Mouse (Mus musculus) stomach, embryonic 15.5 days (tissue): Measurements from ENCODE around the gene Ddi2. TPM values are rescaled to one million over a fixed set of nuclear protein-coding genes. Genes with fewer than 3 reads are reported as not detected.
A peak's percentile ranks its signal among the peaks of the same experiment; 100 is the strongest.

Source experiments
- ATAC-seq: fragments of 200-750 bp; cut with Nextera tagmentation; 2 replicates; pipeline ENCODE4 v1.8.0; 2017; ENCODE audit warnings: low read depth, moderate number of reproducible peaks, moderate TSS enrichment; ENCODE audit not compliant: insufficient read depth, low FRiP score
- H3K27ac ChIP-seq: fragments of 300-500 bp; sonication (generic); 2 replicates; pipeline ENCODE4 v1.5.1; 2015; ENCODE audit warnings: mild to moderate bottlenecking, inconsistent platforms
- H3K27me3 ChIP-seq: fragments of 300-500 bp; sonication (generic); replicated peaks from 2 replicates; pipeline ENCODE4 v1.6.1; 2015; ENCODE audit warnings: inconsistent platforms
- H3K36me3 ChIP-seq: fragments of 300-500 bp; sonication (generic); 2 replicates; pipeline ENCODE4 v1.6.1; 2015; ENCODE audit warnings: inconsistent platforms
- H3K4me1 ChIP-seq: fragments of 300-500 bp; sonication (generic); 2 replicates; pipeline ENCODE4 v1.6.1; 2015; ENCODE audit warnings: inconsistent platforms
- H3K4me2 ChIP-seq: fragments of 300-500 bp; sonication (generic); 2 replicates; pipeline ENCODE4 v1.6.1; 2015; ENCODE audit warnings: mild to moderate bottlenecking, inconsistent platforms
- H3K4me3 ChIP-seq: fragments of 300-500 bp; sonication (generic); replicated peaks from 2 replicates; pipeline ENCODE4 v1.5.1; 2015; ENCODE audit warnings: inconsistent platforms
- H3K9ac ChIP-seq: fragments of 300-500 bp; sonication (generic); 2 replicates; pipeline ENCODE4 v1.6.1; 2015; ENCODE audit warnings: inconsistent platforms
- H3K9me3 ChIP-seq: fragments of 300-500 bp; sonication (generic); 2 replicates; pipeline ENCODE4 v1.6.1; 2016; ENCODE audit warnings: inconsistent platforms
- WGBS: fragments of 180-500 bp; shearing (Covaris S2); methylation state at CpG from one replicate; pipeline ENCODE4 v1.1.7; 2015; 5-methylcytosine and 5-hydroxymethylcytosine counted together
- polyA plus RNA-seq: library from polyadenylated mRNA; unstranded; fragments of >200 nt; fragmentation: Nextera tagmentation; extraction: Ambion mirVana; gene quantifications from 2 replicates; pipeline ENCODE4 v1.2.1, GENCODE M21; 2015

Gene Ddi2
- polyA plus RNA-seq, 1 experiment from 2014 or later = 23.2 TPM

DNA sequence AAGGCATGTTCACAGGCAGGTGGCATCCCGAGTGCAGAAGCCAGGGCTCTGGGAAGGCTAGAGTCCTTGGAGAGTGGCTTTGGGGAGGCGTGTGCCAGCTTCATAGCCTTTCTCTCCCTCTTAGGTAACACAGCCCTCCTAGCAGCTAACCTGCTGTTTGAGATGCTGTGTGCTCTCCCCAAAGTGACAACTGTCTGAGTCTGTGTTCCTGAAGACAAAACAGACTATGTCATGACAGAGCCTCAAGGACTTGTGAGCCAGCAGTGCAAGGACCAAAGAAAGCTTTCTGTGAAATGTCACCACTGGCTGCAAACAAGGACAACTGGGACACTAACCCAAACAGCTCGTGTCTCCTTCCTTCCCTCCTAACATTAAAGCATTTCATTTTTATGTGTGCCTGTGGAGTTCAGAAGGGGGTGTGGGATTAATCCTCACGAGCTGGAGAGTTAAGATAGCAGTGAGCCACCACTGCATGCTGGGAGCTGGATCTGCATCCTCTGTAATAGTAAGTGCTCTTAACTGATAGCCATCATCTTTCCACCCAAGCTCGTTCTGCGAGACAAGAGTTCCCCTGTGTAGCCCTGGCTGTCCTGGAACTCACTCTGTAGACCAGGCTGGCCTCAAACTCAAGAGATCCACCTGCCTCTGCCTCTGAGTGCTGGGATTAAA lies 35.8 kb upstream of the Ddi2 start:
- H3K9me3 ChIP-seq = no peaks in the 10 kb centered on the region
- WGBS = 65% methylated on average over 6 of the region's 6 CpGs
- H3K4me3 ChIP-seq = no peak overlapping the region
- no peaks in the 10 kb centered on the region for H3K4me1 ChIP-seq
- no peak overlapping the region for H3K9ac ChIP-seq
- H3K27ac ChIP-seq = no peak overlapping the region
- no peak overlapping the region for H3K4me2 ChIP-seq
- H3K36me3 ChIP-seq = peaks cover 13% of the 10 kb centered on the region; the same call in 1 of the 2 replicates
- ATAC-seq = peak; percentile 73; the same call in 1 of the 2 replicates
- H3K27me3 ChIP-seq = no peaks in the 10 kb centered on the region

DNA sequence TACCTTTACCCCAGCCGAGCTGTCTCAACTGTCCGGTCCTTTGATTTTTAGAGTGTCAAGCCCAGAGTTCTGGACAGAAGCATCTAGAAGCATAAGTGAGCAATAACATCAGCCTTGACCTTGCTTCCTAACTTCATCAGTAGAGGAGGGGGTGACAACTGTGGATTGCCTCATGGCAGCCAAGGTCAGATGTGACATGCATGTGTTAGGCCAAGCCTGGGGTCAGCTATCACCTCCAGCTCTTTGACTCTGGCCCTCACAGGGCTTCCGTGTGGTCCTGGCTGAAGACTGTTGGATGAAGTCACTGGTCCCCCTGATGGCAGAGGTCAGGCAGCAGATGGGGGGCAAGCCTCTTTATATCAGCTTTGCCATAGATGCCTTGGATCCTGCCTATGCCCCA lies 33.9 kb upstream of the Ddi2 start:
- Histone ChIP-seq H3K4me1 (peaks cover under 1% of the 10 kb centered on the region; the same call in 1 of the 2 replicates), H3K4me2 (no peak overlapping the region), H3K27me3 (no peaks in the 10 kb centered on the region), H3K4me3 (no peak overlapping the region), H3K36me3 (no peaks in the 10 kb centered on the region), H3K9ac (no peak overlapping the region), H3K27ac (no peak overlapping the region), H3K9me3 (no peaks in the 10 kb centered on the region)
- WGBS = 84% methylated on average over 3 of the region's 3 CpGs
- no peak for ATAC-seq

DNA sequence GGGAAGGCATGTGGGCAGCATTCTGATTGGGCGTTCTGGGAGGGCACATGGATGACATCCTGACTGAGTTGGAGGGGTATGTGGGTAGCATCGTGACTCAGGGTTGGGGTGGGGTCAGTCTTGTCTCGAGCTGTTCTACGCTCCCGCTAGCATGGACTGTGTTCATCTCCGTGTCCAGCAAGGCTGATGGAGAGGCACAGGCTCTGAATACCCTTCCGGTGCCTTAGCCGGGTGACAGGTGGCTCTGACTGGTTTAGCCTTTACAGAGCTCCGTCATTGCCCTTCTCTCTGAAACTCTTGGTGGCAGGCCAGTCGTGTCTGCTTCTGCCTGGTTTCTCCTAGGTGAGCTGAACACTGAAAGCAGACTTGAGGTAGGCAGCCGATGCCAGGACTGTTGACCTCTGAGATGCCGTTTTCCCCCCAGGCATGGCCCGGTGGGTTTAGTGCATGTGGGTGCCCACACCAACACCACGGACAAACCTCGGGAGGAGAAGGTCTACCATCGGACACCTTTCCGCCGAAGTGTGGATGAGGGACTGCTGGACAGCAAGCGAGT lies 32.2 kb upstream of the Ddi2 start:
- Histone ChIP-seq H3K27ac (no peak overlapping the region), H3K4me1 (peaks cover 5% of the 10 kb centered on the region), H3K4me2 (no peak overlapping the region), H3K27me3 (no peaks in the 10 kb centered on the region), H3K4me3 (no peak overlapping the region), H3K36me3 (no peaks in the 10 kb centered on the region), H3K9ac (no peak overlapping the region), H3K9me3 (no peaks in the 10 kb centered on the region)
- WGBS = 90% methylated on average over 19 of the region's 19 CpGs
- no peak for ATAC-seq

DNA sequence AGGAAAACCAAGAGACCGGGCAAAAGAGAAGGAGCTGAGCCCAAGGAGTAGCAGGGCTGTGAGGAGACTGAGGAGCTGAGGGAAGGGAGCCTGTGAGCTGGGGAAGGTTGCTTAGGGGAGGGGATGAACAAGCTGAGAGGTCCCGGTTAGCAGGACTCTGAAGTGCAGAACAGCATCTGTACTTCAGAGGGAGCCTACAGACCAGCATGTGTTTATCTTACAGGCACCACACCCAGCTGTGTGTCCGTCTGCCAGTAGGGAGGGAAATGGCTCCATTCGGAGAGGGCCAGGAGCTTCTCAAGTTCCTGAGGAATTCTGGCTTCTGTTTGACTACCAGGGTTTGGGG lies 28.8 kb upstream of the Ddi2 start:
- no peak overlapping the region for H3K9ac ChIP-seq
- 4% methylated on average over 4 of the region's 4 CpGs for WGBS
- no peaks in the 10 kb centered on the region for H3K36me3 ChIP-seq
- peak; percentile 92 for ATAC-seq
- no peak overlapping the region for H3K4me3 ChIP-seq
- peak overlapping the region; percentile 54; the same call in 1 of the 2 replicates for H3K27ac ChIP-seq
- H3K4me2 ChIP-seq = no peak overlapping the region
- H3K9me3 ChIP-seq = no peaks in the 10 kb centered on the region
- H3K4me1 ChIP-seq = peaks cover 5% of the 10 kb centered on the region
- H3K27me3 ChIP-seq = no peaks in the 10 kb centered on the region

DNA sequence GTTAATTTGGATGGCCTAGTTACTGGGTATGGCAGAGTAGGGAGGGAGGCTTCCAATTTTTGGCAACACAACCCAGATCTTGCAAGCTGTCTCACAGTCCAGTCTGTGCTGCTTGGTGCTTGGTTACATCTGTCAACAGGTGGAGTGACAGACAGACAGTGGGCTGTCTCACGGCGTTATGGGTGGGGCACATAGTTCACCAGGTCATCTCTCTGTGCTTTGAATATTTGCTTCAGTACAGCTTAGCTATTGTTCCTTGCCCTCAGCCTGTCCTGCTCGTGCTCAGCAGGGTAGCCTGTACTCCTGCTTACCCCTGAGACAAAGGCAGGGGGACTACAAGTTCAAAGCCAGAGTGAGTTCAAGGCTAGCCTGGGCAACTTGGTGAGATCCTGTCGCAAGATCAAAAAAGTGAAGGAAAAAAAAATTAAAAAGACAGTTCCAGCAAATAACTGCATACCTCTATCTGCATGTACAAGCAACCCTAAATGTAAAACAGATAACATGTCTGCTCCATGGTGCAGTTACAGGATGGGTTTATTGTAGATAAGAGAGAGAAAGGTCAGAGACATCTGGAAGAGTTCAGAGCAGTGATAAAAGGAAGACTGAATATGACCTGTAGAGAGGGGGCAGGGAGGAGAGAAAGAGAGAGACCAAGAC lies 28.3 kb upstream of the Ddi2 start:
- H3K36me3 ChIP-seq = no peaks in the 10 kb centered on the region
- H3K27ac ChIP-seq = peak overlapping the region; percentile 54; the same call in 1 of the 2 replicates
- no peak overlapping the region for H3K4me3 ChIP-seq
- WGBS = 35% methylated on average over 4 of the region's 4 CpGs
- no peak overlapping the region for H3K9ac ChIP-seq
- no peak overlapping the region for H3K4me2 ChIP-seq
- H3K9me3 ChIP-seq = no peaks in the 10 kb centered on the region
- H3K4me1 ChIP-seq = peaks cover 5% of the 10 kb centered on the region
- peak; percentile 86 for ATAC-seq
- H3K27me3 ChIP-seq = no peaks in the 10 kb centered on the region

DNA sequence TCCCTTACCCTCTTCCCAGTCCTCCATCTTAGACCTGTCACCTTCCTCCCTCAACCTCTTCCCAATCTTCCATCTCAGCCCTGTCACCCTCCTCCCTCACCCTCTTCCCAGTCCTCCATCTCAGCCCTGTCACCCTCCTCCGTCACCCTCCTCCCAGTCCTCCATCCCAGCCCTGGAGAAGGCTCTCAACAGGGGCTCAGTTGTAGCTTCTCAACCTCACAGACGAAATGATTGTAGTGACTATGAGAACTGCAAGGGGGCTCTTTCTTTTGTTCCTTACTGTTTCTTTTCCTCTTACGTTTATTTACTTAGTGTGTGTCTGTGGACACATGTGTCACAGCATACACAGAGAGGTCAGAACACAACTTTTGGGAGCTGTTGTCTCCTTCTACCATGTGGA lies 27.6 kb upstream of the Ddi2 start:
- Histone ChIP-seq H3K27me3 (no peaks in the 10 kb centered on the region), H3K4me2 (no peak overlapping the region), H3K4me1 (peaks cover 5% of the 10 kb centered on the region), H3K4me3 (no peak overlapping the region), H3K27ac (no peak overlapping the region), H3K9ac (no peak overlapping the region), H3K9me3 (no peaks in the 10 kb centered on the region), H3K36me3 (no peaks in the 10 kb centered on the region)
- 61% methylated on average over 3 of the region's 3 CpGs for WGBS
- ATAC-seq = no peak

DNA sequence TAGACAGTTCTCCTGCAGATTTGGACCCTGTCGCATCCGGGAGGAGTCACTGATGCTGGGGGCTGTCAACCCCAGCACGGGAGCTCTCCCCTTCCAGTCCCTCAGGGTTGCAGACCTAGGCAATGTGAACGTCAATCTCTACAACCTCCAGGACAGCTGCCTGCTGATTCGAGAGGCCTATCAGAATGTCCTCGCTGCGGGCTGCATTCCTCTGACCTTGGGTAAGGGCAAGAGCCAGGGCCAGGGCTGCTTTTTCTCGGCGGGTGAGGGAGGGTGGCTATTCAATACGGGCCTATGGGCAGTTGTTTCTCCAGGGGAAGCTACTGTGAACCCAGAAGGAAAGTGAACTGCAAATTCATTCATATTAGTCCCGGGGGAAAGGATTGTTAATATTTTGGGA lies 26.3 kb upstream of the Ddi2 start:
- Histone ChIP-seq H3K4me3 (no peak overlapping the region), H3K4me1 (peaks cover 5% of the 10 kb centered on the region), H3K4me2 (no peak overlapping the region), H3K27ac (no peak overlapping the region), H3K9ac (no peak overlapping the region), H3K27me3 (no peaks in the 10 kb centered on the region), H3K36me3 (no peaks in the 10 kb centered on the region), H3K9me3 (no peaks in the 10 kb centered on the region)
- WGBS = 46% methylated on average over 11 of the region's 11 CpGs
- ATAC-seq = no peak

DNA sequence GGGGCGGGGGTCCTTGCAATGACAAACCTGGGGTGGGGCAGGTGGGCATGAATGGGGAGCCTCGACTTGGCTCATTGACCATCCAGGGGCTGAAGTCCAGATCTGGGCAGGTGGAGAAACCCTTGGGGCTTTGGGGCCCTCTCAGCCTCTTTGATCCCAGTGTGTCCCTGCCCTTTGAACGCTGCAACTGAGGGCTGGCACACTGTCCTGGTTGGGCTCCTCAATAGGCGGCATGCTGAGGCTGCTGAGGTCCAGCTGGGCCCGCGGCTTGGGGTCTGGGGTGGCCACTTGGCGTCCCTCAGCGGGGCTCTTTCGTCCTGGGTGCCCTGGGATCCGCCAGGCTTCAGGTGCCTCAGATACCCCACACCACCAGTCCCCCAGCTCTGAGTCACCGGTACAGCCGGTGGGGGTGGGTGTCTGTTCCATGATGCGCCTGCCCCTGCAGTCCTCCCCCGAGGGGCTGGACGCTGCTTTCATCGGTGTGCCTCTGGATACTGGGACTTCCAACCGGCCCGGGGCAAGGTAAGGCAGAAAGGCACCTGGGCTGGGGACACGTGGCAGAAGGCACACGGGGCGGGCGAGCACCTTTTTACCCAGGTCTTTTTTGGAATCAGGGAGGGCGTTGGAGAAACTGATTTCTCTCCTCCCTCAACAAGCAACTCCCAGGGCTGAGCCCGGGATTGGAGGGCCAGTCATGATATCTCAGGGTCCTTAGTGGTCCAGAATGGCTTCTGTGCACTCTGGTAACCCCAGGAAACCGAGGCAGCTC lies 23.5 kb upstream of the Ddi2 start, which contains the start of gene Agmat:
Agmat (plus strand) TSS at position 95 of the 769 bp plus-strand sequence.
- 22% methylated on average over 25 of the region's 25 CpGs for WGBS
- Histone ChIP-seq H3K4me3 (no peak within 1 kb of the TSS), H3K9ac (no peak within 1 kb of the TSS)

DNA sequence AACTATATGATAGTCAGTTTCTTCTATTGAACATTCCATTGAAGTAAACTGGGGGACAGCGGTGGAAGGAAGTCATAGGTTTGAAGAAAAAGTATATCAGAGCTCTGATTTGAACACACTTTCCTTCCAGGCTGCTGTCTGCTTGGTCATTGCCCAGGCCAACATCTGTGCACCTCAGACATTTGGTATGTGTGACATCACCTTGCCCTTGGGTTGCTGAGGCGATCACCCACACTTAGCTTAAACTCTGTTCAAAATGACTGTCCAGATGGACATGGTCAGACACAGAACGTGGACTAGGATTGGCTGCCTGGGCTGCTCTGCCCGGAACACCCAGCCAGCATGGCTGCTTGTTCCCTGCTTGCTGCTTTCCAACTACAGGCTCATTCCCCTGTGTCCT lies 19.2 kb upstream of the Ddi2 start:
- Histone ChIP-seq H3K4me3 (no peak overlapping the region), H3K27me3 (no peaks in the 10 kb centered on the region), H3K4me2 (no peak overlapping the region), H3K9me3 (no peaks in the 10 kb centered on the region), H3K27ac (peak overlapping the region; percentile 75), H3K9ac (no peak overlapping the region), H3K36me3 (no peaks in the 10 kb centered on the region), H3K4me1 (no peaks in the 10 kb centered on the region; the same call in 1 of the 2 replicates)
- no peak for ATAC-seq
- WGBS = 89% methylated on average over 4 of the region's 4 CpGs

More for the DNA sequence above, 23.5 kb upstream of the Ddi2 start, which contains the start of gene Agmat:
- no peaks in the 10 kb centered on the region for H3K9me3 ChIP-seq
- no peak for ATAC-seq
- no peaks in the 10 kb centered on the region for H3K27me3 ChIP-seq
- no peak within 1 kb of the TSS for H3K4me2 ChIP-seq
- peaks cover under 1% of the 10 kb centered on the region for H3K4me1 ChIP-seq
- H3K27ac ChIP-seq = no peak within 1 kb of the TSS
- H3K36me3 ChIP-seq = no peaks in the 10 kb centered on the region

DNA sequence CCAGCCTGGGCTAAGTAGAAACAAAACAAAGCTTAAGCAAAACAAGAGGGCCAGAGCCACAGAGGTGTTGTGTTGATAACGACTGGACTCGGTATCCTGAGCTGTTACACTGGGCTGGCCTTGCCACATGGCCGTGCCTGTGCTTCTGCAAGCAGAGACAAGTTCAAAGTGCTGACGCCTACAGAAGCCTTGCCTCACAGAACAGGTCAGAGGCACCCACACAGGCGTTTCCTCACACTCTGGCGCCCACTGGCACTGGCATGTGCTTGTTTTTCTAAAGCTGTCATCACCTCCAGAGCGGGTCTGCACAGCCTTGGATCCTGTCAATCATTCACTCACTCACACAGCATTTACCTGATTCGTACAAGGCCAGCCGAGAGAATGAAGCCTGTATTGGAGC lies 18.6 kb upstream of the Ddi2 start:
- peak overlapping the region; percentile 75 for H3K27ac ChIP-seq
- H3K9me3 ChIP-seq = no peaks in the 10 kb centered on the region
- no peaks in the 10 kb centered on the region; the same call in 1 of the 2 replicates for H3K4me1 ChIP-seq
- no peak overlapping the region for H3K4me3 ChIP-seq
- no peak overlapping the region for H3K4me2 ChIP-seq
- no peaks in the 10 kb centered on the region for H3K36me3 ChIP-seq
- WGBS = 49% methylated on average over 9 of the region's 9 CpGs
- ATAC-seq = peak; percentile 85
- no peak overlapping the region for H3K9ac ChIP-seq
- no peaks in the 10 kb centered on the region for H3K27me3 ChIP-seq

DNA sequence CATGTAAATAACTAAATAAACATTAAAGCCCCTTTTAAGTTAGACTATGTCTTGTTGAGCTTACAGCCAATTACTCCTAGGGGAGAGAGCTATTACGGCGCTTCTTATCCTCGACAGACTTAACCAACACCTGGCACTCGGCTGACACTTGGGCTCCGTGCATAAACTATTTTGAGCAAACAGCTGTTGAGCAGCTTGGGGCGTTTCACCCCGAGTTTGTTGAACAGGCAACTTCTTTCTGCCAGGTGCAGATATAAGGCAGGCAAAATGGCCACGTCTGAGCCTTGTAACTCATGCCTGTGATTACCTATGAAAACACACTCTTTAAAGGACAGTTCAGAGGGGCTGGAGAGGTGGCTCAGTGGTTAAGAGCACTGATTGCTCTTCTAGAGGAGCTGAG lies 14.8 kb upstream of the Ddi2 start:
- peaks cover 11% of the 10 kb centered on the region for H3K4me1 ChIP-seq
- ATAC-seq = no peak
- H3K27me3 ChIP-seq = no peaks in the 10 kb centered on the region
- WGBS = 68% methylated on average over 8 of the region's 8 CpGs
- H3K36me3 ChIP-seq = no peaks in the 10 kb centered on the region
- H3K9ac ChIP-seq = no peak overlapping the region
- no peak overlapping the region for H3K4me3 ChIP-seq
- no peaks in the 10 kb centered on the region for H3K9me3 ChIP-seq
- H3K4me2 ChIP-seq = no peak overlapping the region
- no peak overlapping the region for H3K27ac ChIP-seq

DNA sequence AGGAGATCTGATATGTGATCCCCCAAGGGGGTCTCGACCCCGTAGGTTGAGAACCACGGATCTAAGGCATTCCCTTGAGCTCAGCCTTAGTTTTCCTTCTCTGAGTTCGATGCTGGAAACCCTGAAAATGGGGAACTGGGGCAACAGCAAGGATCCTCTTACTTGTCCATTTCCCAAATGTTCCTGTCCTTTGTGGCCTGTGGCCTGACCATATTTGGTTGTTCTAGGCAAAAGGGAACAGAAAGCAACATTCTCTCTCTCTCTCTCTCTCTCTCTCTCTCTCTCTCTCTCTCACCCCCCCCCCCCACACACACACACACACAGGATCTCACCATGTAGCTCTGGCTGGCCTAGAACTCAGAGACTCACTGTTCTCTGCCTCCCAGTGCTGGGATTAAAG lies 13.6 kb upstream of the Ddi2 start:
- WGBS = 72% methylated on average over 4 of the region's 4 CpGs
- Histone ChIP-seq H3K27ac (no peak overlapping the region), H3K4me2 (no peak overlapping the region), H3K9me3 (no peaks in the 10 kb centered on the region), H3K36me3 (no peaks in the 10 kb centered on the region), H3K4me3 (no peak overlapping the region), H3K27me3 (no peaks in the 10 kb centered on the region), H3K9ac (no peak overlapping the region), H3K4me1 (peaks cover 11% of the 10 kb centered on the region)
- ATAC-seq = no peak
